Mouse (Mus musculus) cerebellum, adult 2 months (tissue): ENCODE measurements around the gene Atf7ip.

ENCODE experiments used
- CTCF ChIP-seq: fragments of 200-500 bp; IDR thresholded peaks from 2 replicates; pipeline ENCODE4 v1.5.1; 2011; ENCODE audit warnings: low read depth, mild to moderate bottlenecking, control low read depth, low read length, moderate library complexity, borderline replicate concordance; ENCODE audit not compliant: insufficient read depth
- POLR2A ChIP-seq: fragments of 200-500 bp; IDR thresholded peaks from 2 replicates; pipeline ENCODE4 v1.6.1; 2011; ENCODE audit warnings: low read length, control low read depth, borderline replicate concordance; ENCODE audit not compliant: insufficient read depth

- TF ChIP-seq CTCF (no peak), POLR2A (no peak)
Measured at GRCm38 (mm10) chr6:136477878-136478277, 28.1 kb upstream of the Atf7ip start.
